Mouse (Mus musculus): ENCODE data around the gene Cdc6. TPM values are rescaled to one million over a fixed set of nuclear protein-coding genes. Genes with fewer than 3 reads are reported as not detected.

Gene Cdc6
- total RNA-seq, 2 experiments from 2014 or later: 0.21 to 0.60 TPM

GRCm38 (mm10) chr11:98939953-98940641 lies 32.5 kb downstream of the Cdc6 start:
- peak in 1 of 2 experiments; percentile 82 for DNase-seq (ENCODE audit: low spot score in 2 of 2)
- intact Hi-C loops (cut with DNase I): loop anchor here (1.0 kb wide), 1 partner anchor 26 kb away; no protein-coding TSS in a partner anchor

- intact Hi-C loops (cut with DNase I): loop anchor here (1.0 kb wide), 1 partner anchor 26 kb away; no protein-coding TSS in a partner anchor
Measured at GRCm38 (mm10) chr11:98940776-98941175, 33.2 kb downstream of the Cdc6 start.

GRCm38 (mm10) chr11:98941341-98941825 lies 33.8 kb downstream of the Cdc6 start:
- intact Hi-C loops (cut with DNase I): no loop called here

More at GRCm38 (mm10) chr11:98940776-98941175, 33.2 kb downstream of the Cdc6 start:
- DNase-seq (ENCODE audit: low spot score in 2 of 2): no peak

GRCm38 (mm10) chr11:98941826-98942550 lies 34.4 kb downstream of the Cdc6 start:
- DNase-seq (ENCODE audit: low spot score in 2 of 2): peak in 1 of 2 experiments; percentile 66
- intact Hi-C loops (cut with DNase I): no loop called here

More at GRCm38 (mm10) chr11:98941341-98941825, 33.8 kb downstream of the Cdc6 start:
- DNase-seq (ENCODE audit: low spot score in 2 of 2): peak in 1 of 2 experiments; percentile 77

- DNase-seq (ENCODE audit: low spot score in 2 of 2): no peak
- intact Hi-C loops (cut with DNase I): no loop called here
Measured at GRCm38 (mm10) chr11:98942555-98942922, 34.9 kb downstream of the Cdc6 start.

- no peak for DNase-seq (ENCODE audit: low spot score in 2 of 2)
- intact Hi-C loops (cut with DNase I): no loop called here
Measured at GRCm38 (mm10) chr11:98942923-98943641, 35.5 kb downstream of the Cdc6 start.

- intact Hi-C loops (cut with DNase I): no loop called here
- no peak for DNase-seq (ENCODE audit: low spot score in 2 of 2)
Measured at GRCm38 (mm10) chr11:98943741-98944461, 36.3 kb downstream of the Cdc6 start.

- intact Hi-C loops (cut with DNase I): no loop called here
- no peak for DNase-seq (ENCODE audit: low spot score in 2 of 2)
Measured at GRCm38 (mm10) chr11:98944897-98945604, 37.5 kb downstream of the Cdc6 start.

- DNase-seq (ENCODE audit: low spot score in 2 of 2): no peak
- intact Hi-C loops (cut with DNase I): no loop called here
Measured at GRCm38 (mm10) chr11:98945605-98945977, 38.0 kb downstream of the Cdc6 start.

- DNase-seq (ENCODE audit: low spot score in 2 of 2): no peak
- intact Hi-C loops (cut with DNase I): no loop called here
Measured at GRCm38 (mm10) chr11:98947969-98948569, 40.5 kb downstream of the Cdc6 start.

GRCm38 (mm10) chr11:98949242-98949957 lies 41.8 kb downstream of the Cdc6 start:
- no peak for DNase-seq (ENCODE audit: low spot score in 2 of 2)
- intact Hi-C loops (cut with DNase I): no loop called here

GRCm38 (mm10) chr11:98949958-98950460 lies 42.4 kb downstream of the Cdc6 start:
- no peak for DNase-seq (ENCODE audit: low spot score in 2 of 2)
- intact Hi-C loops (cut with DNase I): no loop called here

GRCm38 (mm10) chr11:98950484-98950883 lies 42.9 kb downstream of the Cdc6 start:
- no peak for DNase-seq (ENCODE audit: low spot score in 2 of 2)
- intact Hi-C loops (cut with DNase I): no loop called here

GRCm38 (mm10) chr11:98951026-98951906 lies 43.7 kb downstream of the Cdc6 start:
- intact Hi-C loops (cut with DNase I): no loop called here
- no peak for DNase-seq (ENCODE audit: low spot score in 2 of 2)

GRCm38 (mm10) chr11:98952111-98952510 lies 44.5 kb downstream of the Cdc6 start:
- intact Hi-C loops (cut with DNase I): no loop called here

GRCm38 (mm10) chr11:98952736-98953135 lies 45.1 kb downstream of the Cdc6 start:
- intact Hi-C loops (cut with DNase I): no loop called here
- DNase-seq (ENCODE audit: low spot score in 2 of 2): no peak

More at GRCm38 (mm10) chr11:98952111-98952510, 44.5 kb downstream of the Cdc6 start:
- DNase-seq (ENCODE audit: low spot score in 2 of 2): no peak

GRCm38 (mm10) chr11:98953361-98953760 lies 45.8 kb downstream of the Cdc6 start:
- no peak for DNase-seq (ENCODE audit: low spot score in 2 of 2)

More at GRCm38 (mm10) chr11:98953361-98953760, 45.8 kb downstream of the Cdc6 start:
- intact Hi-C loops (cut with DNase I): no loop called here
